Mouse (Mus musculus) lung, postnatal 0 days (tissue): ENCODE data around the gene Myo1e.

Experiments used
- CTCF ChIP-seq: IDR thresholded peaks from 2 replicates; pipeline ENCODE4 v1.5.1; 2016; ENCODE audit warnings: antibody characterized with exemption, mild to moderate bottlenecking
- EP300 ChIP-seq: IDR thresholded peaks from 2 replicates; pipeline ENCODE4 v1.6.1; 2016; ENCODE audit warnings: antibody characterized with exemption, mild to moderate bottlenecking, control low read depth

- TF ChIP-seq CTCF (no peak), EP300 (no peak)
These were observed 91.1 kb downstream of the Myo1e start for GRCm38 (mm10) chr9:70298221-70298620.
